Mouse (Mus musculus) heart, embryonic 14.5 days (tissue): ENCODE data around the gene Cnst. TPM values are rescaled to one million over a fixed set of nuclear protein-coding genes. Genes with fewer than 3 reads are reported as not detected.

Source experiments
- ATAC-seq: fragments of 200-750 bp; cut with Nextera tagmentation; 2 replicates; pipeline ENCODE4 v1.8.0; 2017; ENCODE audit warnings: low read depth, moderate TSS enrichment; ENCODE audit not compliant: insufficient number of reproducible peaks, insufficient read depth, low FRiP score
- H3K27ac ChIP-seq, 2 experiments: fragments of 200-500 bp in 1 of 2; fragments of 300-500 bp in 1 of 2; sonication (generic) in 1 of 2; replicated peaks in 1 of 2; 2 replicates each; pipeline ENCODE4 v1.5.1; 2012 to 2014; ENCODE audit warnings: low read depth in 2 of 2, low read length in 2 of 2, control low read depth in 1 of 2, mild to moderate bottlenecking in 1 of 2, mixed read lengths in 1 of 2; ENCODE audit not compliant: control insufficient read depth in 1 of 2, insufficient read depth in 1 of 2
- H3K27me3 ChIP-seq: fragments of 300-500 bp; sonication (generic); 2 replicates; pipeline ENCODE4 v1.6.1; 2014; ENCODE audit warnings: mild to moderate bottlenecking, low read length, control low read depth; ENCODE audit not compliant: control insufficient read depth, insufficient read depth
- H3K36me3 ChIP-seq: fragments of 300-500 bp; sonication (generic); 2 replicates; pipeline ENCODE4 v1.6.1; 2014; ENCODE audit warnings: mild to moderate bottlenecking, control low read depth, low read length, mixed read lengths; ENCODE audit not compliant: control insufficient read depth, insufficient read depth
- H3K4me1 ChIP-seq, 2 experiments: fragments of 200-500 bp in 1 of 2; fragments of 300-500 bp in 1 of 2; sonication (generic) in 1 of 2; 2 replicates each; pipeline ENCODE4 v1.6.1; 2012 to 2014; ENCODE audit warnings: low read length in 2 of 2, control low read depth in 1 of 2, mixed read lengths in 1 of 2; ENCODE audit not compliant: control insufficient read depth in 2 of 2, insufficient read depth in 2 of 2
- H3K4me2 ChIP-seq: fragments of 300-500 bp; sonication (generic); 2 replicates; pipeline ENCODE4 v1.6.1; 2014; ENCODE audit warnings: mild to moderate bottlenecking, low read length
- H3K4me3 ChIP-seq, 2 experiments: fragments of 200-500 bp in 1 of 2; fragments of 300-500 bp in 1 of 2; sonication (generic) in 1 of 2; 2 replicates each; pipeline ENCODE4 v1.5.1; 2012 to 2014; ENCODE audit warnings: low read length in 2 of 2, mild to moderate bottlenecking in 2 of 2, control low read depth in 1 of 2, low read depth in 1 of 2, moderate library complexity in 1 of 2; ENCODE audit not compliant: control insufficient read depth in 1 of 2, insufficient read depth in 1 of 2
- H3K9ac ChIP-seq: fragments of 300-500 bp; sonication (generic); 2 replicates; pipeline ENCODE4 v1.6.1; 2014; ENCODE audit warnings: mild to moderate bottlenecking, low read length
- H3K9me3 ChIP-seq: fragments of 300-500 bp; sonication (generic); 2 replicates; pipeline ENCODE4 v1.6.1; 2016; ENCODE audit warnings: low read length, control low read depth; ENCODE audit not compliant: control insufficient read depth
- WGBS: fragments of 180-500 bp; shearing (Covaris S2); extraction: QIAGEN DNeasy Blood & Tissue Kit; methylation state at CpG from one replicate; pipeline ENCODE4 v1.1.7; 2014; 5-methylcytosine and 5-hydroxymethylcytosine counted together
- polyA plus RNA-seq: library from polyadenylated mRNA; unstranded; fragments of >200 nt; fragmentation: Nextera tagmentation; extraction: Ambion mirVana; gene quantifications from 2 replicates; pipeline ENCODE4 v1.2.1, GENCODE M21; 2014

Gene Cnst
- polyA plus RNA-seq, 1 experiment from 2014 or later = 18.1 TPM

DNA sequence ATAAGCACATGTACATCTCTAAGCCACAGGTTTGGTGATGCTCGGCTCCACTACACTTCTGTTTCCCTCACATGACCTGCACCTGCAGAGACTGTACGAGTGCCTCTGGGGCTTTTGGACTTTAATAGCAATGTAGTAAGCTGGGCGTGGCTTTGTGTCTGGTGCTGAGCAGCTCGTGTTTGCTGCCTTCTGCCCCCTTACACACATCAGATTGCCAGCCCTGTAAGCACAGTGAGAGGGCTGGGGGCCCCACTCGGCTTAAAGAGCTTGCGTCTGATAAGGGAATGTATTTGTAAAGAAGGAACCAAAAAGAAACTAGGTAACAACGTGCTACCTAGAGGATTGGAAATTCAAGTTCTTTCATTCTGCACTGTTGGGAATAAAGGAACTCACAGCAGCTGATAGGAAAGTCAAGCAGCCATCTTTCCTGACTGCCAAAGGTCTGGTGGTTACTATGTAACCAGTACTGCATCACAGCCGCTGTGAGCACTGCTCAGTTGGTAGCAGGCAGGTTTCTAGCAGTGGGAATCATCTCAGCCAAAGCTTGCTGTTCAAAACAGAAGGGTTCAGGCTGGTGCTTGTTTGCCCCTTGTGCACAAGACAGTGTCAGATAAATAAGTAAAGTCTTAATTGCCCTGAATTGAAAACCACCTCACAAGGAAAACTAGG is 82.4 kb downstream of the Cnst start:
- peaks cover 7 to 10% of the 10 kb centered on the region in 2 experiments for H3K4me1 ChIP-seq
- H3K36me3 ChIP-seq = peaks cover 25% of the 10 kb centered on the region
- H3K4me3 ChIP-seq = no peak overlapping the region
- H3K9me3 ChIP-seq = no peaks in the 10 kb centered on the region
- WGBS = 28% methylated on average over 8 of the region's 8 CpGs
- peak overlapping the region in 1 of 2 experiments; percentile 58; a peak in 2 of 4 replicates for H3K27ac ChIP-seq
- peak overlapping the region; percentile 43 for H3K4me2 ChIP-seq
- no peaks in the 10 kb centered on the region for H3K27me3 ChIP-seq
- peak; percentile 59 for ATAC-seq
- H3K9ac ChIP-seq = no peak overlapping the region; the same call in 1 of the 2 replicates

DNA sequence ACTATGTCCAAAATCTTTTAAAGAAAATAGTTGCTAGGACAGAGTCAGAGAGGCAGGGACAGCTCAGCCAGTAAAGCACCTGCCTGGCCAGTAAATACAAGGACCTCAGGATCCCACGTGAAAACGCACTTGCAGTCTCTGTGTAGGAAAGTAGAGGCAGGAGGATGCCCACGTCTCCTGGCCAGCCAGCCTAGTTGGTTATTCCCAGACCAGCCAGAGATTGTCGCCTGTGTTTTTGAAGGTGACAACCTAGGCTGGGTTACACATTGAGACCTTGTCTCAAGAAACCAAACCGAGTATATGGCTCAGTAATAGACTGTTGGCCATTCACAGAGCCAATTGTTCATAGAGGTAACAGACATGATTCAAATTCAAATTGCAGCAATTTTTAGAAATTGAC is 83.1 kb downstream of the Cnst start:
- 86% methylated on average over 5 of the region's 5 CpGs for whole genome bisulfite sequencing

GRCm38 (mm10) chr1:179632746-179633413 is 86.7 kb downstream of the Cnst start:
- WGBS = 75% methylated on average over 11 of the region's 11 CpGs

More for the DNA sequence above, 83.1 kb downstream of the Cnst start:
- H3K4me2 ChIP-seq = no peak overlapping the region
- H3K36me3 ChIP-seq = peaks cover 22% of the 10 kb centered on the region
- H3K4me3 ChIP-seq = no peak overlapping the region
- ATAC-seq = no peak
- H3K27ac ChIP-seq = no peak overlapping the region
- peaks cover 7 to 10% of the 10 kb centered on the region in 2 experiments for H3K4me1 ChIP-seq
- H3K27me3 ChIP-seq = no peaks in the 10 kb centered on the region
- H3K9ac ChIP-seq = no peak overlapping the region
- no peaks in the 10 kb centered on the region for H3K9me3 ChIP-seq

GRCm38 (mm10) chr1:179633414-179633752 is 87.2 kb downstream of the Cnst start:
- 22% methylated on average over 1 of the region's 1 CpGs for WGBS
- Histone ChIP-seq H3K9ac (no peak overlapping the region), H3K9me3 (no peaks in the 10 kb centered on the region), H3K36me3 (no peaks in the 10 kb centered on the region), H3K4me1 (peaks cover 2% of the 10 kb centered on the region in 2 experiments; a peak in 3 of 4 replicates), H3K27me3 (no peaks in the 10 kb centered on the region), H3K27ac (no peak overlapping the region), H3K4me2 (no peak overlapping the region), H3K4me3 (no peak overlapping the region)
- ATAC-seq = no peak

More at GRCm38 (mm10) chr1:179632746-179633413, 86.7 kb downstream of the Cnst start:
- H3K4me2 ChIP-seq = no peak overlapping the region
- no peaks in the 10 kb centered on the region for H3K36me3 ChIP-seq
- ATAC-seq = no peak
- H3K9ac ChIP-seq = no peak overlapping the region
- H3K4me3 ChIP-seq = no peak overlapping the region
- H3K9me3 ChIP-seq = no peaks in the 10 kb centered on the region
- no peak overlapping the region for H3K27ac ChIP-seq
- H3K27me3 ChIP-seq = no peaks in the 10 kb centered on the region
- peaks cover 2 to 8% of the 10 kb centered on the region in 2 experiments; a peak in 3 of 4 replicates for H3K4me1 ChIP-seq

- WGBS = 83% methylated on average over 3 of the region's 3 CpGs
- no peaks in the 10 kb centered on the region for H3K36me3 ChIP-seq
- H3K4me1 ChIP-seq = no peaks in the 10 kb centered on the region
- no peak overlapping the region for H3K4me3 ChIP-seq
- no peak overlapping the region for H3K27ac ChIP-seq
- no peak overlapping the region for H3K9ac ChIP-seq
- no peak overlapping the region for H3K4me2 ChIP-seq
- ATAC-seq = no peak
- no peaks in the 10 kb centered on the region for H3K9me3 ChIP-seq
- H3K27me3 ChIP-seq = no peaks in the 10 kb centered on the region
Observed at GRCm38 (mm10) chr1:179634159-179634558, 88.0 kb downstream of the Cnst start.

- no peak for ATAC-seq
- 79% methylated on average over 4 of the region's 4 CpGs for WGBS
- no peaks in the 10 kb centered on the region for H3K27me3 ChIP-seq
- H3K27ac ChIP-seq = no peak overlapping the region
- H3K9me3 ChIP-seq = no peaks in the 10 kb centered on the region
- peaks cover 2% of the 10 kb centered on the region in 2 experiments; a peak in 2 of 4 replicates for H3K4me1 ChIP-seq
- no peak overlapping the region for H3K9ac ChIP-seq
- no peaks in the 10 kb centered on the region for H3K36me3 ChIP-seq
- H3K4me3 ChIP-seq = no peak overlapping the region
- H3K4me2 ChIP-seq = no peak overlapping the region
Observed at GRCm38 (mm10) chr1:179642726-179643125, 96.6 kb downstream of the Cnst start.

DNA sequence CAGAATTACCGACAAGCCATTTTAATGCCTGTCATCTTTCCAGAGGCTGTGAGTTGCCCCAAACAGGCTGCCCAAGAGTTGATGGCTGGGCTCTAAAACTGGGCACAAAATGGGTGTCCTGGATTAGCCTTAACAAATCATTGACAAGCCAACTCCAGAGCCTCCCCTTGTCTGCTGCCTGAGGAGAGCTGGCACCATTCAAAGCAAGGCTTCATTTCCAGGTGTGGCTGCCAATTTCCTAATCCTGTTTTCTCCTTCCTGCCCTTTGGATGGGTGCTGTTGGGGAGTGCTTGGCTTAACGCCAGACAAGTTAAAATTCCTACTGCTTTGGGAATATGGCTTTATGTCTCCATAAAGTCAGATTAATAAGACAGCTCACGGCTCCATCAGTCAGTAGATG is 98.0 kb downstream of the Cnst start:
- Histone ChIP-seq H3K27me3 (no peaks in the 10 kb centered on the region), H3K9me3 (no peaks in the 10 kb centered on the region), H3K4me2 (no peak overlapping the region), H3K9ac (no peak overlapping the region), H3K36me3 (no peaks in the 10 kb centered on the region), H3K4me1 (peaks cover 2% of the 10 kb centered on the region in 2 experiments; a peak in 2 of 4 replicates), H3K4me3 (no peak overlapping the region), H3K27ac (no peak overlapping the region)
- ATAC-seq = no peak
- WGBS = 62% methylated on average over 3 of the region's 3 CpGs
